Mouse (Mus musculus): ENCODE measurements around the gene Prkg1. TPM values are rescaled to one million over a fixed set of nuclear protein-coding genes. Genes with fewer than 3 reads are reported as not detected.

Prkg1 gene
- total RNA-seq, 2 experiments from 2014 or later = 24.6 to 25.7 TPM

- Histone ChIP-seq H3K27ac (no peak overlapping the region), H3K4me3 (no peak overlapping the region)
- no peak for TF ChIP-seq CTCF (conservative IDR thresholded peaks at IDR 0.05)
- DNase-seq (ENCODE audit: low spot score in 2 of 2) = no peak
These were observed 110.8 kb downstream of the Prkg1 start for GRCm38 (mm10) chr19:31654022-31654421.

GRCm38 (mm10) chr19:31650452-31650851 lies 114.4 kb downstream of the Prkg1 start:
- no peak for DNase-seq (ENCODE audit: low spot score in 2 of 2)
- TF ChIP-seq CTCF (conservative IDR thresholded peaks at IDR 0.05) = no peak
- no peak overlapping the region for H3K27ac ChIP-seq
- H3K4me3 ChIP-seq = no peak overlapping the region

- no peak for TF ChIP-seq CTCF (conservative IDR thresholded peaks at IDR 0.05)
- Histone ChIP-seq H3K4me3 (no peak overlapping the region), H3K27ac (no peak overlapping the region)
- no peak for DNase-seq (ENCODE audit: low spot score in 2 of 2)
These were observed 117.3 kb downstream of the Prkg1 start for GRCm38 (mm10) chr19:31647492-31647891.

GRCm38 (mm10) chr19:31630899-31631869 lies 133.6 kb downstream of the Prkg1 start:
- no peak for TF ChIP-seq CTCF (conservative IDR thresholded peaks at IDR 0.05)
- Histone ChIP-seq H3K27ac (no peak overlapping the region), H3K4me3 (no peak overlapping the region)
- no peak for DNase-seq (ENCODE audit: low spot score in 2 of 2)

- H3K27ac ChIP-seq = no peak overlapping the region
- DNase-seq (ENCODE audit: low spot score in 2 of 2) = no peak
- no peak for TF ChIP-seq CTCF (conservative IDR thresholded peaks at IDR 0.05)
- no peak overlapping the region for H3K4me3 ChIP-seq
These were observed 143.1 kb downstream of the Prkg1 start for GRCm38 (mm10) chr19:31621716-31622115.

GRCm38 (mm10) chr19:31616830-31617229 lies 148.0 kb downstream of the Prkg1 start:
- H3K4me3 ChIP-seq = no peak overlapping the region
- no peak for TF ChIP-seq CTCF (conservative IDR thresholded peaks at IDR 0.05)
- no peak for DNase-seq (ENCODE audit: low spot score in 2 of 2)
- no peak overlapping the region for H3K27ac ChIP-seq

- DNase-seq (ENCODE audit: low spot score in 2 of 2) = no peak
- Histone ChIP-seq H3K27ac (no peak overlapping the region), H3K4me3 (no peak overlapping the region)
- no peak for TF ChIP-seq CTCF (conservative IDR thresholded peaks at IDR 0.05)
These were observed 148.7 kb downstream of the Prkg1 start for GRCm38 (mm10) chr19:31616159-31616558.

GRCm38 (mm10) chr19:31613146-31613545 lies 151.7 kb downstream of the Prkg1 start:
- Histone ChIP-seq H3K4me3 (no peak overlapping the region), H3K27ac (no peak overlapping the region)
- no peak for DNase-seq (ENCODE audit: low spot score in 2 of 2)
- TF ChIP-seq CTCF (conservative IDR thresholded peaks at IDR 0.05) = no peak

- no peak overlapping the region for H3K27ac ChIP-seq
- no peak overlapping the region for H3K4me3 ChIP-seq
- no peak for DNase-seq (ENCODE audit: low spot score in 2 of 2)
- TF ChIP-seq CTCF (conservative IDR thresholded peaks at IDR 0.05) = no peak
These were observed 162.3 kb downstream of the Prkg1 start for GRCm38 (mm10) chr19:31602578-31602977.

- TF ChIP-seq CTCF (conservative IDR thresholded peaks at IDR 0.05) = no peak
- no peak overlapping the region for H3K4me3 ChIP-seq
These were observed 170.8 kb downstream of the Prkg1 start for GRCm38 (mm10) chr19:31594011-31594410.

GRCm38 (mm10) chr19:31590701-31591100 lies 174.1 kb downstream of the Prkg1 start:
- H3K27ac ChIP-seq = no peak overlapping the region
- no peak overlapping the region for H3K4me3 ChIP-seq
- TF ChIP-seq CTCF (conservative IDR thresholded peaks at IDR 0.05) = no peak
- DNase-seq (ENCODE audit: low spot score in 2 of 2) = no peak

More at GRCm38 (mm10) chr19:31594011-31594410, 170.8 kb downstream of the Prkg1 start:
- no peak overlapping the region for H3K27ac ChIP-seq
- DNase-seq (ENCODE audit: low spot score in 2 of 2) = no peak

GRCm38 (mm10) chr19:31577092-31577491 lies 187.7 kb downstream of the Prkg1 start:
- no peak overlapping the region for H3K27ac ChIP-seq
- no peak for DNase-seq (ENCODE audit: low spot score in 2 of 2)
- TF ChIP-seq CTCF (conservative IDR thresholded peaks at IDR 0.05) = no peak

GRCm38 (mm10) chr19:31564329-31564728 lies 200.5 kb downstream of the Prkg1 start:
- Histone ChIP-seq H3K4me3 (no peak overlapping the region), H3K27ac (peak overlapping the region; percentile 46; the same call in 1 of the 2 replicates)
- peak; percentile 32 to 36 for DNase-seq (ENCODE audit: low spot score in 2 of 2)
- no peak for TF ChIP-seq CTCF (conservative IDR thresholded peaks at IDR 0.05)

More at GRCm38 (mm10) chr19:31577092-31577491, 187.7 kb downstream of the Prkg1 start:
- no peak overlapping the region for H3K4me3 ChIP-seq

GRCm38 (mm10) chr19:31546063-31546462 lies 218.8 kb downstream of the Prkg1 start:
- DNase-seq (ENCODE audit: low spot score in 2 of 2) = no peak
- TF ChIP-seq CTCF (conservative IDR thresholded peaks at IDR 0.05) = no peak
- Histone ChIP-seq H3K4me3 (no peak overlapping the region), H3K27ac (no peak overlapping the region)
